Mouse (Mus musculus) gastrocnemius, adult 18-20 months (tissue): ENCODE measurements around the gene Agap2. TPM values are rescaled to one million over a fixed set of nuclear protein-coding genes. Genes with fewer than 3 reads are reported as not detected.

Source experiments
- DNase-seq: peaks from one replicate; pipeline ENCODE4 v3.0.0; 2021; ENCODE audit warnings: low spot score
- total RNA-seq, 2 experiments: library from RNA; stranded (reverse); gene quantifications; 2 replicates each; pipeline ENCODE4 v1.2.3; 2021

Agap2 gene
- total RNA-seq, 2 experiments from 2014 or later: 1.3 to 1.7 TPM

- no peak for DNase-seq
Observed at GRCm38 (mm10) chr10:127100414-127100813, 25.3 kb downstream of the Agap2 start.

- no peak for DNase-seq
Observed at GRCm38 (mm10) chr10:127101151-127101550, 26.1 kb downstream of the Agap2 start.

GRCm38 (mm10) chr10:127103631-127104030 is 28.5 kb downstream of the Agap2 start:
- no peak for DNase-seq

GRCm38 (mm10) chr10:127107563-127108261 is 32.6 kb downstream of the Agap2 start:
- no peak for DNase-seq

GRCm38 (mm10) chr10:127108262-127108583 is 33.1 kb downstream of the Agap2 start:
- no peak for DNase-seq

- DNase-seq: no peak
Observed at GRCm38 (mm10) chr10:127111001-127111887, 36.2 kb downstream of the Agap2 start.

- DNase-seq: no peak
Observed at GRCm38 (mm10) chr10:127114408-127114807, 39.3 kb downstream of the Agap2 start.

GRCm38 (mm10) chr10:127115068-127115467 is 40.0 kb downstream of the Agap2 start:
- no peak for DNase-seq

GRCm38 (mm10) chr10:127118470-127118869 is 43.4 kb downstream of the Agap2 start:
- DNase-seq: no peak

- no peak for DNase-seq
Observed at GRCm38 (mm10) chr10:127119229-127119628, 44.1 kb downstream of the Agap2 start.

- DNase-seq: no peak
Observed at GRCm38 (mm10) chr10:127120301-127121065, 45.4 kb downstream of the Agap2 start.

- peak; percentile 97 for DNase-seq
Observed at GRCm38 (mm10) chr10:127121066-127121477, 46.0 kb downstream of the Agap2 start, which contains the start of gene Os9. Os9 (minus strand) TSS chr10:127121131.

GRCm38 (mm10) chr10:127122018-127122417 is 46.9 kb downstream of the Agap2 start:
- DNase-seq: no peak

GRCm38 (mm10) chr10:127122784-127123435 is 47.8 kb downstream of the Agap2 start:
- DNase-seq: no peak

GRCm38 (mm10) chr10:127123436-127123805 is 48.3 kb downstream of the Agap2 start:
- peak; percentile 64 for DNase-seq

GRCm38 (mm10) chr10:127125210-127126001 is 50.3 kb downstream of the Agap2 start:
- DNase-seq: no peak

- DNase-seq: no peak
Observed at GRCm38 (mm10) chr10:127126579-127126978, 51.5 kb downstream of the Agap2 start.

GRCm38 (mm10) chr10:127127711-127128279 is 52.7 kb downstream of the Agap2 start:
- no peak for DNase-seq

GRCm38 (mm10) chr10:127129431-127129830 is 54.3 kb downstream of the Agap2 start:
- DNase-seq: no peak

GRCm38 (mm10) chr10:127132469-127132868 is 57.4 kb downstream of the Agap2 start:
- no peak for DNase-seq
